Mouse (Mus musculus): Measurements from ENCODE around the gene Zfp91.
"Not testable (repeated sequence)": the region's sequence is repeated elsewhere in the genome, so short reads cannot be mapped to it uniquely, and the experiment has no call there.

The Zfp91 gene

DNA sequence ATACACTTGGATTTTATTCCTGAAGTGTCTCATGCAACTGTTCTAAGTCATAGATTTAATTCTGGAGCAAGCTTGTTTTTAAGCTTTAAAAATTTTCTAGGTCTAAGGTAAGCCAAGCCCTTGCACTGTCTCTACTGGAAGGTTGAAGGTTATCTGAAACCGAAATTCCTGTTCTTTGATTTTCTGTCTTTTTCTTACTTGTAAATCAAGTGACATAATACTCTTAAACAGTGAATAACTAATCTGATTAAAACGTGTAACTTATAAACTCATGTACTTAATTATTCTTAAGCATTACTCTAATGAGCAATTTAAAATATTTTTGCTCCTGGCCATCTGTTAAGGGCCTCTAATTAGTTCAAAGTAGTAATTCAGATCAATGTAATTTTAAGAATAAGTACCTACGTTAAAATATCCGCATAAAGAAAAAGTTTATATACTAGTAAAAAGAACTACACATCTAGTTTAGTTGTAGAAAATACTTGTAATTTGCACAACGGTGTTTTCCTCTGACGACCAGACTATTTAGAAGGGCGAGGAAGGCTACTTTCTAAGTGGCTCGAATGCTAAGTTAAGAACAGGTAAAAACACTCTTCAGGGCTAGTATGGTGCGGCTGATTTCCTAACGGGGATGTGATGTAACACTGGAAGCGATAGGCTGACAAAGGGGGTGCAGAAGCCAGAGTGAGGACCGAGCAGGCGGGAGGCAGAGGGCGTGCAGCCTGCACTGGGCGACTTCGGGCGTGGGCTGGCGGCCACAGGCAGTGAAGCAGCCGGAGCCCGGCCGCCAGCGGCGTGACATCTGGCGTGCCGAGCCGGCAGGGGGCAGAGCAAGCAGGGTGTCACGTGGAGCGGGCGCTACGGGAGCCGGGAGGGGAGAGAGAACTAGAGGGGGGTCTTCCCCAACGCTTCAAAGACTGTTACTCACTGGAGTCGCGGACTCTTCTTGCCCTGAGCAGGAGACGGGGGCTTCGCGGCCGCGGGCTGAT lies 1.6 kb downstream of the Zfp91 start:
- peak; percentile 93 for DNase-seq (ENCODE audit: low spot score)

DNA sequence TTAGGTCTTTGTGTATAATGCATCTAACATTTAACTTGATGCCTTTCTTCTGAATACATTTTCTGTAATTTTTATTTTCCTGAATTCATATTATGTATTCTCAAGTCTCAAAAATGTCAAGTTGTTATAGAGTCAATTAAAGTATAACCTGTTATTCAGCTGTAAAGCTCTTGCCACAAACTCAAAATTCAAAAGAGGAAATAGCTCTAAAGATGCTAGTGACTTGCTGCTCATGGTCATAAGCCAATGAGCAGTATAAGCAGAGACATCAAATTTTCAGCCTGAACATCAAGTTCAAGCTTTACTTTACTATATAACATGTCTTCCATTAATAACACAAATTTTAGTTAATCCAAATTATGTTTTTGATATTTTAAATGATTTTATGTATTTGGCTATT lies 3.6 kb downstream of the Zfp91 start:
- no peak for DNase-seq (ENCODE audit: low spot score)

DNA sequence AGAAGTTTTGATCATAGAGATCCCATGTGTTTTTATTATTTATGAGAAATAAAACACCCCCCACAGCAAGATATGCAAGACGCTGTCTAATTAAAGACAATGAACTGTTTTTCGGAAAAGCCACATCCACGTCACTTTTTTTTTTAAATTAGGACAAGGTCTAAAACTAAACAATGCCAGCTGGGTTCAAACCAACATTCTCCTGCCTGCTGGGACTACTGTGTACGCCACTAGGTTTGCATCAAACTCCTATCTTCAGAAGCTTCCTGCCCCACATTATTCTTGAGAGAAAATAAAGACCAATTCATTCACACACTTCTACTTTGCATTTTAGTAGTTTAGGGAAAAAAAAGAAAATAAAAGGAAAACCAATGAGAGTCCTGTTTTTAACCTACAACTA lies 8.2 kb downstream of the Zfp91 start:
- no peak for DNase-seq (ENCODE audit: low spot score)

DNA sequence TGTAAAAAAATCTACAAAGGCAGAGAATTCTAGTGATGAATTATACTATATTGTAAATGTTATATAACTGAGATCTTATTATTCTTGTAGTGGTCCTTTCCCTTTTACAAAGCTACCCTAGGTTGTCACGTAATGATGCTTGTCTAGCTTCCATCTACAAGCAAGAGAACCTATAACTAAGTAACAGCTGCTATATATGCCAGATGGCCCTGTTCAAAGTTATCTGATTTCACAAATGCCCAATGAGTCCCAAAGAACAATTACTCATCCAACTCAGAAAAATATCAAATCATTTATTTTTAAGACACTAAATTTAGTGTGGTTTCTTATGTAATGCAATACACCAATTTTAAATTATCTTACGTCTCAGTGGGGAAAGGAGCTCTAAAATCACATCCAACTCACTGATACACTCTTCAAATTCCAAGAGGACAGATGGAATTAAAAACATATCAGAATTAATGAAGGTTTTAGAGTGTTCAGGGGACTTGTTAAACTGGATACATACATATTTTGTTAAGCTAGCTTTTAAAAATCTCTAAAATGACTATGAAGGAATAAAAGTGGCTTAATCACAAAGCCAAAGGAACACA lies 9.0 kb downstream of the Zfp91 start:
- no peak for DNase-seq (ENCODE audit: low spot score)

DNA sequence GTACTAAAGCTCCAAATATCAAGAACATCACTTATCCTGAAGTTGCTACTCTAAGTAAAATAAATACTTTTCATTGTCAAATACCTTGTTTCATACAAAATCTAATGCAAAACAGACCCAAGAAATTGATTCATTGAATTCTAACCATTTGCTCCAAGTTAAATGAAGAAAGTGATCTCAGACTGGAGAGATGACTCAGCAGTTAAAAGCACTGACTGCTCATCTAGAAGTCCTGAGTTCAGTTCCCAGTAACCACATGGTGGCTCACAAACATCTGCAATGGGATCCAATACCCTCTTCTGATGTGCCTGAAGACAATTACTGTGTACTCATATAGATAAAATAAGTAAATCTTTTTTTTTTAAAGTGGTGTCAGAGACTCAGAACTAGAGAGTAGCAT lies 15.5 kb downstream of the Zfp91 start:
- no peak for DNase-seq (ENCODE audit: low spot score)

DNA sequence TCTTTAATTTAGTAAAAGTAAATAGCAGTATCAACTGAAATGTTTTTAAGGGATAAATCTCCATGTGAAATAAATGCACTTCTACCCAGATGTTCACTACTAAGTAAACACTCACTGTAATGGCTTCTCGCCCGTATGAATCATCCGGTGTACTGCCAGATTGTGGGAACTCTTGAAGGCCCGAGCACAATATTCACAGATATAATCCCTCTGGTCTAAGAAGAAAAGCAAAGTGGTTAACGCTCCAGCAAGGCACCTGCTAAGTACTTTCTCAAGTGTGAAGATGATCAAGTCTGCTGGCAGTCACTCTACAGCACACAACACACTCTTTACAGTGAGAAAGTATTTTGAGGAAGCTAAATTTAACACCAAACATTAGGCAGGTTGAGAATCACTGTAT lies 25.0 kb downstream of the Zfp91 start:
- DNase-seq (ENCODE audit: low spot score): no peak

DNA sequence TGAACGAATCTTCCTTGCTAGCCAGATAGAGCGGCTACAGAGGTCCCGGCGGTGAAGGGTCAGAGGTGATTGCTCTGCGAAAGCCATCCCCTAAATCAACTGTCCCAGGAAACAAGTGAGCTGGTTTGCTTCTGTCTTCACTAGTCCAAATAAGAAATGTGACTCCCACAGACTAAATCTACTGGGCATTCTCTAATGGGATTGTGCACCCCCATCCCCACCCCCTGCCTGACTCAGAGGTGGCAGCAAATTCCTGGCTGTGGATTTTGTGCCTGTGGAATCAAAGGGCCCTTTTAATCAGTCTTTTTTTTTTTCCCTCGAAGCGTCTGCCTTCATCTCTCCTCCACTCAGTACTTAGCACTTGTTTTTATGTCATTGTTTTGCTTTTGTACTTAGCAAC lies 30.6 kb downstream of the Zfp91 start, which contains the start of gene Cntf:
Cntf (minus strand) TSS at position 325 of the 400 bp plus-strand sequence.
- peak; percentile 40 for DNase-seq (ENCODE audit: low spot score)

DNA sequence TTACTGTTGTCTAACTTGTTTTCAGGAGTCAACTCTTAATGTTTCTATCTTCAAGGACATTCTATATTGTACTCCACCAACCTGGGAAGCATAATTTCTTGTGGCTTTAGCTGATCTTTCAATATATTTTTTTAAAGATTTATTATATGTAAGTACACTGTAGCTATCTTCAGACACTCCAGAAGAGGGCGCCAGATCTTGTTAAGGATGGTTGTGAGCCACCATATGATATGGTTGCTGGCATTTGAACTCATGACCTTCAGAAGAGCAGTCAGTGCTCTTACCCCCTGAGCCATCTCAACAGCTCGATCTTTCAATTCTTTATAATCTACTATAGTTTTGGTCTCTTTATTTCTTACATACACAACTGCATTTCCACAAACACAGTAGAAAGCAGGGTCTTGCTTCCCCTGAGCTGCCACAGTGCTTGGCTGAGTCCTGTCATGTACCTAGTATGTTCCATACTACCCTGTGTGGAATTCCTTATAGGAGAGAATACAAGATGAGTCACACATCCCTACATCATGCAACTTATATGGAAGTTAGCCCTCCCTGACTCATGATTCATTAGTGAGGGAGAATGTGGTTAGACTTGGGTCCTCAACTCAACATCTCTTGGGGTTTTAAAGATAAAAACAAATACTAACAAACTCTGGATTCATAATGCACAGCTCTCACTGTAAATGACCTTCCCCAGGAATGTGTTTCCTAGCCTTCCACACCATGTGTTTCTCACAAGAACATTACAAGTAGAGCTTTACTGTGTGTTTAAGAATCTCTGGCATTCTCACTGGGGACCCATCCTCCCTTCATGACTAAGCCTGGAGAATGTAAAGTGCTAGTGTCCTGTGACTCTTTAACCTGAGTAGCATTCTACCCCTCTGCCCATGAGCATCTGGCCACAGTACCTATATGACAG lies 33.5 kb downstream of the Zfp91 start:
- DNase-seq (ENCODE audit: low spot score): no peak

DNA sequence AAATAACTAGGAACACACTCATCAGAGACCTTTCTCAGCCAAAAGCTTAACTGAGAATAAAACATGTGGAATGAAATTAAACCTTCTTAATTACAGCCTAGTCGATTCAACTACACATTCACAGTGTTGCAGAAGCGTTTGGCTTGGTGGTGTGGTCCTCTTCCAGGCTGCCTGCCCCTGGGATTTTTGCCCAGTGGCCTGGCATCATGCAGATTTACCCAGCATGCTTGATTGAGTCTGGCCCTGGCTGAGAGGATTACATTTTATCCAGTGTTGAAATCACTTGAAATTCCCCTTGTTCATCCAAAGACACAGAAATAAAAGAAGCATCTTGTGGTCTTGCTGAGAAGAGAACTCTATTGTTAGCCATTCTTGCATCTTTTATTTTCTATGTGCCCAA lies 36.3 kb downstream of the Zfp91 start:
- DNase-seq (ENCODE audit: low spot score): no peak

DNA sequence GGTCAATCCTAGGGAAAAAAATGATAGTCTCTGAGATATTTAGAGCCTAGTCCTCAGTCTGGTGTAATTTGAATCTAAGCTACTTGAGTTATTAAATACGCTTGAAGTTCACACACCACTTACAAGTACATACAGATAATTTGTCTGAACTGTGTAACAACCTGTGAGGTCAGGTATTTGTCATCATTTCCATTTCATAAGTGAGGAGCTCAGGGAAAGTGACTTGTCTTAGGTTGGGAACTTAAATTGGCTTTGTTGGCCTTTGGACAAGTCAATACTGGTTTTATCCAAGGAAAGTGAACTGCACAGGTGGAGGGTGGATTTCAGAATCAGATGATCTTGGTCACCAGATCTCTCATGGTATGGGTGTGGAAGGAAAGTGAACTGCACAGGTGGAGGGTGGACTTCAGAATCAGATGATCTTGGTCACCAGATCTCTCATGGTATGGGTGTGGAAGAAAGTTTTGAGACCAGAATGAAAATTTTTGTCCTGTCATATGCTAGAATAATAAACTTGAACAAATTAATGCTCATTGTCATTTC lies 36.9 kb downstream of the Zfp91 start:
- DNase-seq (ENCODE audit: low spot score): no peak

DNA sequence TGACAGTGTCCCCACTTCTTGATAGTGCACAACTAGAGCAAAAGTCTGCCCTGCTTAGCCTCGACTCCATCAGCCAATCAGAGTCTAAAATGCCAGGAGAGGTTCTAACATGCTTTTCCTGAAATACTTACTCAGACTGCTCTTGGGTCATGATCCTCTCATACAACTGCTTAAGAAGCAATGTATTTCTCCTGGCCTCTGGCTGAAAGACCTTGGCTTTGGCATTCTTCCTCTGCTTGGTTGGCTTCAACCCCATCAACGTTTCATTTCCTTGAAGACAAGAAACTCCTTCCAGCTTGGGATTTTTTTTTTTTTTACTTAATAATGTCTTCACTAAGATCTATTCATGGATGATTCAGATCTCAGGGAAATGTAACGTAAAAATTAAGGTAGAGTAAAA lies 39.6 kb downstream of the Zfp91 start:
- DNase-seq (ENCODE audit: low spot score): no peak

DNA sequence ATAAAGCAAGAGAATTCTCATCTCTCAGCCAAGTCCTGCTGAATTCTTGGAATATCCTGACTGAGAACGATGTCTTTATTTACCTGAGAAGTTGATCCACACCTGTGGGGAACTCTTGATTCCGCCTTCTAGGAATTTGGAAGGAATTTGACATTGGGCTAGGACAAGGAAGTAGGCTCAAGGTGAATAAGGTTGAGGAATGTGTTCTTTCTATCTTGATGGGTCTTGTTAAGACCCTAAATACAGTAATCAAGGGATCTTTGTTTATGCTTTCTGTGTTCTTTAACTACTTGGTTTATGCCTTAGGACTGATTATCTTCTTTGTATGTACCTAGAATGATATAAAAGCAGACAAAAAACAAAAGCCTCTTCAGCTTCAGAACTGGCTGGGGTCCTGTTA lies 64.0 kb downstream of the Zfp91 start:
- DNase-seq (ENCODE audit: low spot score): no peak

DNA sequence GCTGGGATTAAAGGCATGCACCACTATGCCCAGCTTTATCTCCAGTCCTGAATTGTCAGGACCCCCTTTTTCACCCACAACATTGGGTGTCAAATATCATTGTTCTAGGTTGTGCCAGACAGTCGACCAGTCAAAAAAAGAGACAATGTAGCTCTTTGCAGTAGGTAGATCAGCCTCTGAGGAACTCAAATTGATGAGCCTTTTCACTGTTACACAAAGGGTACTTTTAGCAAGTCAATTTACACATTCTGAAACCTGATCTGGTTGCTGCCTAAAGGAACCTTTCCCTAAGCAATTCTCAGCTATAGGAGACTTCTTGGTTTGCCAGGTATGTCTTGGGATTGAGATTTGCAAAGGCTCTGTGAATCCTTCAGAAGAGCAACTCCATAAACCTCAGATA lies 64.9 kb downstream of the Zfp91 start:
- no peak for DNase-seq (ENCODE audit: low spot score)

DNA sequence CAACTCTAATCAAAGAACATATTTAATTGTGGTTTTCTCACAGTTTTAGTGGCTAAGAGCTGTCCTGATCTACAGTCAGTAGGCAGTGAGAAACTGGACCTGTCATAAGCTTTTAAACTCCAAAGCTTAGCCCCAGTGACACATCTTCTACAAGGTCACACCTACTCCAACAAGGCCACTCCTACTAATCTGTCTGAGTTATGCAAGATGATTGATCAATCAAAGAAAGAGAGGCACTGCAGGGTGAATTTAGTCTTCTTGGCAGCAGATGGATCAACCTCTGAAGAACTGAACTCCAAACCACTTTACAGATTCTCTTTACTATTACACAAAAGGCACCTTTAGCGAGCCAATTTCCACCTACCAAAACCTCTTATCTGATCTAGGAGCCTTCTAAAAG lies 70.1 kb downstream of the Zfp91 start:
- no peak for DNase-seq (ENCODE audit: low spot score)

DNA sequence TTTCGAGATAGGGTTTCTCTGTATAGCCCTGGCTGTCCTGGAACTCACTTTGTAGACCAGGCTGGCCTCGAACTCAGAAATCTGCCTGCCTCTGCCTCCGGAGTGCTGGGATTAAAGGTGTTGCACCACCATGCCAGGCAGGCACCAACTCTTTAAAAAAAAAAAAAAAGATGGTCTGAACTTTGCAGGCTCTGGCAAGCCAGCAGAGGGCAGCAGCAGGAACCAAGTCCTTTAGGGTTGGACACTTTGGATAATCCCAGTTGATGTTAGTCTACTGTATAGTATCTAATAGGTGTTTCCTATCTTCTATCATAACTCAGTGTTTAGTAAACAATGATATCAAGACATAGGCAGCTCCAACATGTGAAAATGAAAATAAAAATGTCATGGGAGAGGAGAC lies 73.6 kb downstream of the Zfp91 start:
- DNase-seq (ENCODE audit: low spot score): peak; percentile 7

DNA sequence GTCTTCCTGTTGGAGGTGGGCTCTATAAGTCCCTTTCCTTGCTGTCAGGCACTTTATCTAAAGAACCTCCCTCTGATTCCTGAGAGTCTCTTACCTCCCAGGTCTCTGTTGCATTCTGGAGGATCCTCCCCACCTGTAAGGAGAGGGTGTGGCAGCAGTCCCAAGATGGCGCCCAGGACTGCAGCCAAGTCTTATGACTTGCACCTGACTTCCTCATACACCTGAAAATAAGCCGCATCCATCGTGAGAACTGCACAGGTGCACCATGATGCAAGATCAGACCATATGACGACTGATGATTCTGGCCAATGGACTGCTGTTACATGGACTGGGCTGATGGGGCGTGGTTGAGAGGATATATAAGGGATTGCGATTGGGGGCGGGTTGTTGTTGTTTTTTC lies 74.3 kb downstream of the Zfp91 start:
- DNase-seq (ENCODE audit: low spot score): not testable (repeated sequence)

DNA sequence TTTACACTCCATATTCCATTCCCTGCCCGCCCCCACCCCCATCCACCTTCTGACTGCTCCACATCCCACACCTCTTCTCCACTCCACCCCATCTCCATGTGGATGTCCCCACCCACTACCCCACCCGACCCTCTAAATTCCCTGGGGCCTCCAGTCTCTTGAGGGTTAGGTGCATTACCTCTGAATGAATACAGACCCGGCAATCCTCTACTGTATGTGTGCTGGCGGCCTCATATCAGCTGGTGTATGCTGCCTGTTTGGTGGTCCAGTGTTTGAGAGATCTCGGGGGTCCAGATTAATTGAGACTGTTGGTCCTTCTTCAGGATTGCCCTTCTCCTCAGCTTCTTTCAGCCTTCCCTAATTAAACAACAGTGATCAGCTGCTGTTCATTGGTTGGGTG lies 75.0 kb downstream of the Zfp91 start:
- DNase-seq (ENCODE audit: low spot score): not testable (repeated sequence)

DNA sequence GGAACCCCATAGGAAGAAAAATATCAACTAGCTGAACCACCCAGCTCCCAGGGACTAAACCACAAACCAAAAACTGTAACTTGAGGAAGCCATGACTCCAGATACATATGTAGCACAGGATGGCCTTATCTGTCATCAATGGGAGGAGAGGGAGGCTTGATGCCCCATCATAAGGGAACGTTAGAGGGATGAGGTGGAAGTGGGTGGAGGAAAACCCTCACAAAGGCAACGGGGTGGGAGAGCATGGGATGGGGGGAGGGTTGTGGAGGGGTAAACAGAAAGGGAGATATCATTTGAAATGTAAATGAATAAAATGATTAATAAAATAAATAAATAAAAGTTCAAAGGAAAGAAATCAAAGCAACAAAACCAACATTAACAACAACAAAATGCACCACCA lies 75.5 kb downstream of the Zfp91 start:
- DNase-seq (ENCODE audit: low spot score): no peak

DNA sequence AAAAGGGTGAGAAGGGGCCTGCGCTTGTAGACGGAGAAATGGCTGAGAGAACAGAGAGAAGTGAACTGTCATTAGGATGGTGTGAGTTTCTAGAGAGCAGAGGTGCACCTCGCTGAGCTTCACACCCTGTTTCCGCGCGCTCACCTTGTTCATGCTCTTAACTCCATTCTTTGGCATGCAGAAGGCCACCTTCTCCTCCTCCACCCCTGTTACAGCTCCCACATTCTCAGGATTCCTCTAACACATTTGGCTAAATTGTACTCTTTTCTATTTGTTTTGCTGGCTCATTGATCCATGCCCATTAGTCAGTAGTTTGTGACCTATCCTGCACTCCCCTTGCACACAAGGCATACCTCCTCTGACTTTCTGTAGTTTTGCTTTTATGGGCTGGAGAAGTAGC lies 76.7 kb downstream of the Zfp91 start:
- no peak for DNase-seq (ENCODE audit: low spot score)

Measured in embryo, embryonic 10 days (tissue).